Mouse (Mus musculus) liver, adult 2 months (tissue): ENCODE data around the gene Nog. TPM values are rescaled to one million over a fixed set of nuclear protein-coding genes. Genes with fewer than 3 reads are reported as not detected.
A peak's percentile ranks its signal among the peaks of the same experiment; 100 is the strongest.

Source experiments
- DNase-seq: peaks from one replicate; pipeline ENCODE4 v3.0.0-alpha.2; 2011; ENCODE audit warnings: low read depth, low spot score; ENCODE audit errors: extremely low read depth
- H3K27ac ChIP-seq: fragments of 200-500 bp; replicated peaks from 2 replicates; pipeline ENCODE4 v1.5.1; 2012; ENCODE audit warnings: low read depth, mild to moderate bottlenecking, control low read depth, inconsistent platforms, low read length; ENCODE audit not compliant: insufficient read depth
- H3K27me3 ChIP-seq: fragments of 200-500 bp; 2 replicates; pipeline ENCODE4 v1.6.1; 2012; ENCODE audit warnings: mild to moderate bottlenecking, moderate library complexity, low read length, inconsistent platforms; ENCODE audit not compliant: control insufficient read depth, insufficient read depth
- H3K36me3 ChIP-seq: fragments of 200-500 bp; 2 replicates; pipeline ENCODE4 v1.6.1; 2012; ENCODE audit warnings: low read length, inconsistent platforms; ENCODE audit not compliant: control insufficient read depth, insufficient read depth
- H3K4me1 ChIP-seq: fragments of 200-500 bp; 2 replicates; pipeline ENCODE4 v1.6.1; 2011; ENCODE audit warnings: low read length; ENCODE audit not compliant: control insufficient read depth, insufficient read depth
- H3K4me3 ChIP-seq: fragments of 200-500 bp; 2 replicates; pipeline ENCODE4 v1.5.1; 2011; ENCODE audit warnings: low read depth, mild to moderate bottlenecking, control low read depth, low read length, moderate library complexity; ENCODE audit not compliant: insufficient read depth
- H3K79me2 ChIP-seq: fragments of 200-500 bp; 2 replicates; pipeline ENCODE4 v1.6.1; 2012; ENCODE audit warnings: inconsistent platforms, mild to moderate bottlenecking, low read length, moderate library complexity; ENCODE audit not compliant: control insufficient read depth, insufficient read depth
- H3K9ac ChIP-seq: fragments of 200-500 bp; 2 replicates; pipeline ENCODE4 v1.6.1; 2012; ENCODE audit warnings: low read depth, mild to moderate bottlenecking, control low read depth, inconsistent platforms, low read length
- CTCF ChIP-seq: fragments of 200-500 bp; IDR thresholded peaks from 2 replicates; pipeline ENCODE4 v1.5.1; 2011; ENCODE audit warnings: low read depth, low read length, control low read depth
- POLR2A ChIP-seq: fragments of 200-500 bp; IDR thresholded peaks from 2 replicates; pipeline ENCODE4 v1.6.1; 2011; ENCODE audit warnings: low read length, control low read depth; ENCODE audit not compliant: insufficient read depth; ENCODE audit errors: extremely low read depth
- WGBS: fragments of 180-500 bp; shearing (Covaris S2); methylation state at CpG from one replicate; pipeline ENCODE4 v1.1.7; 2018; 5-methylcytosine and 5-hydroxymethylcytosine counted together
- polyA plus RNA-seq: library from polyadenylated mRNA; depleted of rRNA; stranded (reverse); fragments of >200 nt; gene quantifications from 2 replicates; pipeline ENCODE4 v1.2.3, GENCODE M21; 2012
- total RNA-seq: library from RNA; depleted of rRNA; stranded (reverse); fragments of >200 nt; gene quantifications from 2 replicates; pipeline ENCODE4 v1.2.3, GENCODE M21; 2014

Gene Nog
- total and polyA plus RNA-seq, 2 experiments = not detected

DNA sequence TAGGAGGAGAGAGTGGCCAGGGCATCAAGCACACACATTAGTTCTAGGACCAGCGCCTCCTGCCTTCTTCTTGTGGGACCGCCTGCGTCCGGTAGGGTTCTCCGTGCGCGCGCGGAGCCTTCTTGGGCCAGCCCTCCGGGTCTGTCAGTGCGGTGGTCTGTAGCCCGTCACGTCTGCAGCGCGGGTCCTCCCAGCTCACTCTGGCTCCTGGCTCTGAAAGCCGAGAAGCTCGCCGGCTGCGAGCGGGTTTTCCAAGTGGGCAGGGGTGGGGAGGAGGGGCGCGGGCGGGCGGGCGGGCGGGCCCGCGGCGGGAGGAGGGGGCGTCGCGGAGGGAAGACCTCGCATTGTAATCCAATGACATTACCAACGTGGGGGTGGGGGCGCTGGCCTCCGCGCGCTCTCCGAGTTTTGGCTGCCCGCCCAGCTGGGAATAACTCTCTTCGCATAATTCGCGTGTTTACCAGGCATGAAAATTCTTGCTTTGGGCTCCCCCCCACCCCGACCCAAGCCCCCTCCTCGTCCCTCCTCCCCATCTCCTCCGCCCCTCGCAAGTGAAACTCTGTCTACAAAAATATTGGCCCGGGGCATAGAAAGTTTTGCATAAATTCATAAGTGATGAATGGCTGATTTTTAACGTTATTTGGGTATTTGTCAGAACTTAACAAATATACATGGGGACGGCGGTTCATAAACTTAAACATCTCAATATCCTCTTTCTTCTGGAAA, 3.7 kb downstream of the Nog start:
- Histone ChIP-seq H3K4me1 (no peaks in the 10 kb centered on the region), H3K79me2 (no peaks in the 10 kb centered on the region), H3K4me3 (no peak overlapping the region), H3K27me3 (peaks cover 18% of the 10 kb centered on the region; the same call in 1 of the 2 replicates), H3K36me3 (no peaks in the 10 kb centered on the region), H3K27ac (no peak overlapping the region), H3K9ac (no peak overlapping the region)
- DNase-seq = no peak
- WGBS = 4% methylated on average over 46 of the region's 51 CpGs
- TF ChIP-seq CTCF = 0 out of 2 replicates have a peak, but pooled peaks have one; percentile 11
- TF ChIP-seq POLR2A = no peak

DNA sequence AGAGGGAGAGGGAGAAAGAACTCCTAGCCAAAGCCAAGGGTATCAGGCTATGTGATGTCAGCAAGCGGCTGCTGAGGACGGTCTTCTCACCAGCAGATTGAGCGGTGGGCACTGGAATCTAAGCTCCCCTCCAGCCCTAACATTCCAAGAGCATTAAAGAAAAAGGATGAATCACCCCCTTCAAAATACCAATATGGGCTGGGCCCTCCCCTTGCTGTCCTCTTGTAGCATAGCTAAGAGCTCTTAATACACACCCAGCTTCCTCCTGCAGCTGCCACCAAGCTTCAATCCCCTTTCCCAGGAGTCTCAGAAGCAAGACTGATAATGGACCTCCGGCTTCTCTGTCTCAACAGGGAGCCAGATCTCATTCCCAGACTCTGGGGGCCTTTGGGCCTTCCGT, 4.6 kb downstream of the Nog start:
- Histone ChIP-seq H3K9ac (no peak overlapping the region), H3K4me1 (no peaks in the 10 kb centered on the region), H3K27ac (no peak overlapping the region), H3K79me2 (no peaks in the 10 kb centered on the region), H3K27me3 (peaks cover 18% of the 10 kb centered on the region; the same call in 1 of the 2 replicates), H3K36me3 (no peaks in the 10 kb centered on the region), H3K4me3 (no peak overlapping the region)
- 57% methylated on average over 5 of the region's 5 CpGs for WGBS
- TF ChIP-seq POLR2A (no peak), CTCF (no peak)
- no peak for DNase-seq

DNA sequence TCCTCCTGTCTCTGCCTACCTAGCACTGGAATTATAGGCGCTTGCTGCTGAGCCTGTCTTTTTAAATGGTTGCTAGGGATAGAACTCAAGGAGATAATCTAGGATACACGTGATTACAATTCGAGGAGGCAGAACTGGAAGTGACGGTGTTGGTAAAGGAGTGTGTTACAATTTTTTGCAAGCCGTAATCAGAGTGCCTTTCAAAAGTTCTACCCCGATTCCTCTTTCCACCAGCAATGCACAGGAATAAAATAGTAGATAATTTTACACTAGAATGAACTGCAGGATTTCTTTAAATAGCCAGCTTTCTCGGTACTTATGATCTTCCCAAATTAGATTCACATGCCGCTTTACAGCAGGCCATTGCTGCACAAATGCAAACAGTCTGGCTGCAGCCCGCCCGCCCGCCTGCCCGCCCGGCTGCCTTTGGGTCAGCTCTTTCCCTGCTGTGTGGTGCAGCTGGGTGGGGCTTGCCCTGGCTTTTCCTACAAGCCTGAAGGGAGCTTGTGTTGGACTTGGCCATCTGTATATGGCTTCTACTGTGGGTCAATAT, 32.2 kb downstream of the Nog start:
- no peak overlapping the region for H3K4me3 ChIP-seq
- H3K79me2 ChIP-seq = no peaks in the 10 kb centered on the region
- no peaks in the 10 kb centered on the region for H3K36me3 ChIP-seq
- DNase-seq = no peak
- TF ChIP-seq CTCF (no peak), POLR2A (no peak)
- H3K27me3 ChIP-seq = no peaks in the 10 kb centered on the region
- no peak overlapping the region for H3K9ac ChIP-seq
- no peak overlapping the region for H3K27ac ChIP-seq
- H3K4me1 ChIP-seq = no peaks in the 10 kb centered on the region
- 87% methylated on average over 13 of the region's 13 CpGs for WGBS

DNA sequence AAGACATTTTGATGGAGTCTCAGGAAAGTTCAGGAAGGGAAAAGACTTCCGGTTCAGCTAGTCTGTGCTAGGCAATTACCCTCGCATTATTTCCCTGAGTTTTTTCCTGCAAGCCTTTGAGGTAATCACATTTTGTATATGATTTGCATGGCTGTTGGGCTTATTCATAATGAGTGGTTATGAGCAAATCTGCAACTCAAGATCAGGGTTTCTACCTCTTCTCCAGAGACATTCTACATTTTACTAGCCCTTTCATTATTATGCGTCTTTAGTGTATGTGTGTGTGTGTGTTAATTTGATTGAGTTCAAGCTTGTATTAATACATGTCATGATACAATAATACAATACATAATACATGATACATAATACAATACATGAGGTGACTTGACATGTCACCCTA, 34.6 kb downstream of the Nog start:
- no peaks in the 10 kb centered on the region for H3K4me1 ChIP-seq
- H3K9ac ChIP-seq = no peak overlapping the region
- H3K27me3 ChIP-seq = no peaks in the 10 kb centered on the region
- H3K79me2 ChIP-seq = no peaks in the 10 kb centered on the region
- H3K27ac ChIP-seq = no peak overlapping the region
- H3K4me3 ChIP-seq = no peak overlapping the region
- DNase-seq = no peak
- TF ChIP-seq CTCF (no peak), POLR2A (no peak)
- no peaks in the 10 kb centered on the region for H3K36me3 ChIP-seq
- WGBS = 92% methylated on average over 3 of the region's 3 CpGs

DNA sequence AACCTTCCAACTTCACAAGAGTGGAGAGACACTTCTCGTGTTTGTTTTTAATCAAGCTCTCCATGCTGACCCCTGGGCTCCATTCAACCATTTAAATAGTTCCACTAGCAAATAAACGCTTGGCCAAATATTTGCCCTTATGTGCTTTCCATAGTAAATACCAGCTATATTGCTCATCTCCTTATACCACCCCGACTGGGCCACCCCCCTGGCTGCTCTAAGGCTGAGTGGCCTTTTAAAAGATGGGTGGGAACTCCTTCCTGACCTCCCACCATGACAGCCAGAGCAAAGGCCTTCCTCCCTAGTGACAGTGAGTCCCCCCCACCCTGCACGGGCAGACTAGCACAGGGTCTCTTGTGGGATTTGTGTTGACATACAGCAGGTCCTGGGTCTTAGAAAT, 37.1 kb downstream of the Nog start:
- H3K27me3 ChIP-seq = no peaks in the 10 kb centered on the region
- no peaks in the 10 kb centered on the region for H3K36me3 ChIP-seq
- no peak overlapping the region for H3K9ac ChIP-seq
- H3K4me3 ChIP-seq = no peak overlapping the region
- H3K27ac ChIP-seq = no peak overlapping the region
- 32% methylated on average over 4 of the region's 4 CpGs for WGBS
- H3K79me2 ChIP-seq = no peaks in the 10 kb centered on the region
- DNase-seq = no peak
- TF ChIP-seq POLR2A (no peak), CTCF (no peak)
- H3K4me1 ChIP-seq = no peaks in the 10 kb centered on the region

DNA sequence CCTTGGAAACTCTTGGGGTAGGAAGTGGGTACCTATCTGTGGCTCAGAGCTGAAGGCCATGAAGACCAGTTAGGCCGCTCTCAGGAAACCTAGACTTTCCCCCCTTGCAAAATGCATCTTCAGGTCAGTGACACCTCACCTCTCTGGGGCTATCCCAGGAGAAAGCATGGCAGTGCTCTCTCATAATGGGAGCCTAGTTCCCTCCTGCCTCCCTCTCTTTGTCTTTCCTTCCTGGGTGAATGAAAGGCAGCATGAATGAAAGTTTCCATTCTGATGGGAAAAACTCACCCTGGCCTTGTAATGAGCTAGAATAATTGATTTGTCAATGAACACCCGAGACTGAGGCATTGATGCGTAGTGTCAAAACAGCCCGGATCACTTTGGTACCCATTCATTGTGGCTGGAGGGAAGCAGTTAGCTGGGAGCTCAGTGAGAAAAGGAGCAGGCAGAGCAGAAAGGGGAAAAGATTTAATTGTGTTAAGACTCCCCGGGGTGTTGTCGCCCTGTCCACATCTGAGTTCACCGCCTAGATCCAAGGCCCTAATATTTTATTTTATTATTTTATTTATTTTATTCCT, 42.7 kb downstream of the Nog start:
- H3K9ac ChIP-seq = no peak overlapping the region
- H3K4me3 ChIP-seq = no peak overlapping the region
- no peak overlapping the region for H3K27ac ChIP-seq
- H3K27me3 ChIP-seq = no peaks in the 10 kb centered on the region
- no peak for DNase-seq
- no peaks in the 10 kb centered on the region for H3K79me2 ChIP-seq
- TF ChIP-seq CTCF = no peak
- H3K4me1 ChIP-seq = no peaks in the 10 kb centered on the region
- no peaks in the 10 kb centered on the region for H3K36me3 ChIP-seq
- WGBS = 86% methylated on average over 7 of the region's 7 CpGs
